Mouse (Mus musculus) heart, adult 2 months (tissue): ENCODE data around the gene Rxfp4. TPM values are rescaled to one million over a fixed set of nuclear protein-coding genes. Genes with fewer than 3 reads are reported as not detected.

Experiments used
- DNase-seq, 2 experiments: peaks; one replicate each; pipeline ENCODE4 v3.0.0; 2021
- H3K27ac ChIP-seq: fragments of 200-600 bp; 2 replicates; pipeline ENCODE4 v1.8.1; 2022
- H3K27me3 ChIP-seq: fragments of 200-500 bp; 2 replicates; pipeline ENCODE4 v1.6.1; 2012; ENCODE audit warnings: mild to moderate bottlenecking, low read length, inconsistent platforms, mixed read lengths; ENCODE audit not compliant: control insufficient read depth, insufficient read depth
- H3K36me3 ChIP-seq: fragments of 200-500 bp; 2 replicates; pipeline ENCODE4 v1.6.1; 2012; ENCODE audit warnings: low read length, inconsistent platforms; ENCODE audit not compliant: control insufficient read depth, insufficient read depth
- H3K4me1 ChIP-seq: fragments of 200-500 bp; 2 replicates; pipeline ENCODE4 v1.6.1; 2011; ENCODE audit warnings: low read length; ENCODE audit not compliant: control insufficient read depth, insufficient read depth
- H3K4me3 ChIP-seq: fragments of 200-600 bp; 2 replicates; pipeline ENCODE4 v1.8.1; 2022
- H3K79me2 ChIP-seq: fragments of 200-500 bp; replicated peaks from 2 replicates; pipeline ENCODE4 v1.6.1; 2012; ENCODE audit warnings: mild to moderate bottlenecking, inconsistent platforms, low read length, moderate library complexity, mixed read lengths; ENCODE audit not compliant: control insufficient read depth, insufficient read depth
- H3K9ac ChIP-seq: fragments of 200-500 bp; 2 replicates; pipeline ENCODE4 v1.6.1; 2012; ENCODE audit warnings: low read depth, mild to moderate bottlenecking, control low read depth, inconsistent platforms, low read length, mixed read lengths
- CTCF ChIP-seq: fragments of 200-600 bp; IDR thresholded peaks from 2 replicates; pipeline ENCODE4 v1.8.1; 2022; ENCODE audit warnings: antibody characterized with exemption, mild to moderate bottlenecking, moderate library complexity
- EP300 ChIP-seq: fragments of 200-500 bp; IDR thresholded peaks from 2 replicates; pipeline ENCODE4 v1.6.1; 2011; ENCODE audit warnings: low read depth, low read length, control low read depth; ENCODE audit not compliant: insufficient read depth
- POLR2A ChIP-seq: fragments of 200-500 bp; IDR thresholded peaks from 2 replicates; pipeline ENCODE4 v1.6.1; 2011; ENCODE audit warnings: mild to moderate bottlenecking, low read depth, low read length, control low read depth; ENCODE audit not compliant: insufficient read depth
- WGBS: fragments of 180-500 bp; shearing (Covaris S2); methylation state at CpG from one replicate; pipeline ENCODE4 v1.1.7; 2018; 5-methylcytosine and 5-hydroxymethylcytosine counted together
- intact Hi-C: fragments of 180-260 bp; cut with DNase I; formaldehyde crosslinking; loops from one replicate; pipeline ENCODE4 v1.15.1; 2025
- polyA plus RNA-seq: library from polyadenylated mRNA; depleted of rRNA; stranded (reverse); fragments of >200 nt; gene quantifications from 2 replicates; pipeline ENCODE4 v1.2.3, GENCODE M21; 2012
- total RNA-seq, 2 experiments: library from RNA; stranded (reverse); gene quantifications; 2 replicates each; pipeline ENCODE4 v1.2.3; 2021

Gene Rxfp4
- total and polyA plus RNA-seq, 3 experiments = not detected

- intact Hi-C loops = no loop called here
- TF ChIP-seq CTCF (no peak), EP300 (no peak), POLR2A (no peak)
- DNase-seq = peak in 1 of 2 experiments; percentile 20
- 15% methylated on average over 4 of the region's 4 CpGs for WGBS
- Histone ChIP-seq H3K79me2 (no peaks in the 10 kb centered on the region), H3K36me3 (no peaks in the 10 kb centered on the region), H3K9ac (no peak overlapping the region), H3K27ac (no peak overlapping the region), H3K4me1 (peaks cover 8% of the 10 kb centered on the region), H3K4me3 (peak overlapping the region; percentile 3; the same call in 1 of the 2 replicates), H3K27me3 (no peaks in the 10 kb centered on the region)
Observed at GRCm38 (mm10) chr3:88654621-88655020, 1.7 kb upstream of the Rxfp4 start.

- Histone ChIP-seq H3K79me2 (no peaks in the 10 kb centered on the region), H3K27ac (no peak overlapping the region), H3K9ac (no peak overlapping the region), H3K36me3 (no peaks in the 10 kb centered on the region), H3K27me3 (no peaks in the 10 kb centered on the region), H3K4me1 (peaks cover 8% of the 10 kb centered on the region), H3K4me3 (no peak overlapping the region)
- no peak for DNase-seq
- no peak for TF ChIP-seq POLR2A
- intact Hi-C loops = no loop called here
- whole genome bisulfite sequencing = 50% methylated on average over 6 of the region's 6 CpGs
Observed at GRCm38 (mm10) chr3:88653516-88654370, 801 bp upstream of the Rxfp4 start.

GRCm38 (mm10) chr3:88651669-88652618 lies 998 bp downstream of the Rxfp4 start:
- Histone ChIP-seq H3K79me2 (no peaks in the 10 kb centered on the region), H3K4me3 (no peak overlapping the region), H3K9ac (no peak overlapping the region), H3K36me3 (no peaks in the 10 kb centered on the region), H3K27ac (no peak overlapping the region), H3K27me3 (no peaks in the 10 kb centered on the region), H3K4me1 (peaks cover 8% of the 10 kb centered on the region)
- intact Hi-C loops = no loop called here
- DNase-seq = peak in 1 of 2 experiments; percentile 21
- WGBS = 66% methylated on average over 18 of the region's 18 CpGs
- TF ChIP-seq POLR2A (0 out of 2 replicates have a peak, but pooled peaks have one; percentile 20), EP300 (no peak)

- H3K27me3 ChIP-seq = no peaks in the 10 kb centered on the region
- H3K4me1 ChIP-seq = peaks cover 8% of the 10 kb centered on the region
- intact Hi-C loops = no loop called here
- no peak overlapping the region for H3K4me3 ChIP-seq
- 50% methylated on average over 13 of the region's 13 CpGs for WGBS
- no peak overlapping the region for H3K9ac ChIP-seq
- TF ChIP-seq POLR2A = no peak
- no peak for TF ChIP-seq EP300
- TF ChIP-seq CTCF = no peak
- DNase-seq = peak in 1 of 2 experiments; percentile 19
- H3K27ac ChIP-seq = no peak overlapping the region
- H3K36me3 ChIP-seq = no peaks in the 10 kb centered on the region
- no peaks in the 10 kb centered on the region for H3K79me2 ChIP-seq
Observed at GRCm38 (mm10) chr3:88650713-88651504, 2.0 kb downstream of the Rxfp4 start.

- Histone ChIP-seq H3K27ac (no peak overlapping the region), H3K4me3 (no peak overlapping the region), H3K27me3 (no peaks in the 10 kb centered on the region), H3K79me2 (no peaks in the 10 kb centered on the region), H3K4me1 (peaks cover 7% of the 10 kb centered on the region), H3K9ac (no peak overlapping the region), H3K36me3 (no peaks in the 10 kb centered on the region)
- TF ChIP-seq POLR2A = no peak
- no peak for DNase-seq
- WGBS = 95% methylated on average over 13 of the region's 13 CpGs
- intact Hi-C loops = no loop called here
Observed at GRCm38 (mm10) chr3:88649967-88650366, 3.0 kb downstream of the Rxfp4 start.
